Mouse (Mus musculus): ENCODE measurements at regions not wholly inside any gene's neighbourhood (a gene's known extent, or its start where the extent isn't known, plus 50 kb on each side); places are given as distances from the start of the nearest gene placed in this dataset.

DNA sequence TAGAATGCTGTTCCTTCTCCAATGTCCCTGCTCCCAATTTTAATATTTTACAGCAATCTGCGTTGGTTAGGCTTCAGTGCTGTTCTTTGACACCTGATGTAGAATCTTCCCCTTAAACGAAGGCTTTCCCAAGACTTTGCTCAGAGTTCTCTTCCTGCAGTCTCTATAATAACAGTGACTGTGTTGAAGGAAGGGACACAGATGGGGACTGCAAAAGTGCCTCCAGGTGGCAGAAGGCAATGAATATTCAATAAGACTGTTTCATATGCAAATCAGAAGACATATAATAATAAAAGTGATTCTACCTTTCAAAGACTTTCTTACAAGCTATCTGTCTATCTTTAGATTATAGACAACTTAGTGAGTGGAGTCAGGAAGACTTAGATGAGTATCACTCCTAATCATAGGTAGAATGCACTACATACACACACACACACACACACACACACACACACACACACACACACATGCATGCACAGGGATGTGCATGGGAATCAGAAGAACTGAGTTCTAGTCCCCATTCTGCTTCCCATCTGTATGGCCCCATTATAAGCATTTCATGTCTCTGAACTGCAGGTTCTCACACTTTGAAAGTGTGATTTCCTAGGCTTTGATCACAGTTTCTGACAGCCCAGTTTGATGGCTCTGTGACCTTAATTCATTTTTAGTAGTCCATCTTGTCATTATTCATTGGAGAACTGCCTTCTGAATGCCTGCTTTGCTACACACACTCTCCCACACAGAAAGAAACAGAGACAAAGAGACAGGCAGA, 445.1 kb upstream of the Tenm4 start:
- H3K9ac ChIP-seq (ENCODE audit: low read depth, low read length) = no peak overlapping the region
- H3K9me3 ChIP-seq (ENCODE audit: control insufficient read depth, low read length) = no peaks in the 10 kb centered on the region
- no peaks in the 10 kb centered on the region for H3K36me3 ChIP-seq (ENCODE audit: control insufficient read depth, insufficient read depth, low read length)
- H3K4me3 ChIP-seq (ENCODE audit: low read length) = no peak overlapping the region
- WGBS = 71% methylated on average over 2 of the region's 2 CpGs
- H3K4me2 ChIP-seq (ENCODE audit: low read length) = no peak overlapping the region
- no peaks in the 10 kb centered on the region for H3K4me1 ChIP-seq (ENCODE audit: control insufficient read depth, insufficient read depth, low read depth, low read length)
- ATAC-seq = no peak
- no peak overlapping the region for H3K27ac ChIP-seq (ENCODE audit: low read depth, low read length)
- no peaks in the 10 kb centered on the region for H3K27me3 ChIP-seq (replicated peaks; ENCODE audit: control insufficient read depth, insufficient read depth, low read length)

DNA sequence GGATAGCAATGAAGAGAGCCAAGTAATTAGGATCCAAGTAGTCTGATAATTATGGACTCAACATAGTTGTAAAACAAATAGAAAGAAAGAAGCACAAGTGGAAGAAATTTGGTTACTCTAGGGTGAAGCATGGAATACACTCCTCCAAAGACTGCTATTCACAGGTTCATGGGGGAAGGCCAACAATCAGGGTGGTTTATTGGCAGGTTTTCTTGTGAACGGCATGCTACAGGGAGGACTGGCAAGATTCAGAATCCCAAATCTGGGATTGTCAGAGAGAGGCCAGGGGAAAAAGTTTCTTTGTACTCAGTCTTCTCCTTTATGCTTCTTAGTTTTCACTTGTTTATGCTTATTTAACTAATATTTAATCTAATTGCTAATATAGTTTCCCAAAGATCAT, 437.2 kb upstream of the Tenm4 start:
- Histone ChIP-seq H3K4me1 (ENCODE audit: control insufficient read depth, insufficient read depth, low read depth, low read length) (no peaks in the 10 kb centered on the region), H3K4me2 (ENCODE audit: low read length) (no peak overlapping the region), H3K9ac (ENCODE audit: low read depth, low read length) (no peak overlapping the region), H3K36me3 (ENCODE audit: control insufficient read depth, insufficient read depth, low read length) (no peaks in the 10 kb centered on the region), H3K4me3 (ENCODE audit: low read length) (no peak overlapping the region), H3K27me3 (replicated peaks; ENCODE audit: control insufficient read depth, insufficient read depth, low read length) (no peaks in the 10 kb centered on the region), H3K9me3 (ENCODE audit: control insufficient read depth, low read length) (no peaks in the 10 kb centered on the region), H3K27ac (ENCODE audit: low read depth, low read length) (no peak overlapping the region)
- no peak for ATAC-seq
- WGBS = 76% methylated on average over 1 of the region's 1 CpGs

DNA sequence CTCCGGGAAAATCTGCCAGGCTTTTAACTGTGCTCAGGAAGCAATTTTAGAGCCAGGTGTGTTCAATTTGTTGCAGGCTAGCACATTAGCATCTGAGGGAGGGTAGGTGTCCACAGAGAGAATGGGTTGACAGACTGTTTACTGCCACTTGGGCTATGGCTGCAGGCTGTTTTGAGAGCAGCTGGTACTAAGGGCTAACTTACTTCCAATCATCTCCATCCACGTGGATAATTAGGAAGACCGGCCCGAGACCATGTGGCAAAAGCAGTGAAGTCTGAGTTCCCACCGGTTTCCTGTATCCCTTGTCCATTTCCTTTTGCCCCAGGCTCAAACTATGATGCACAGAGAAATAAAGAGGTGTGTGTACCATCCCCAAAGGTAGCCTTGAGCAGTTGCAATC, 436.5 kb upstream of the Tenm4 start:
- WGBS = 37% methylated on average over 5 of the region's 5 CpGs
- no peak overlapping the region for H3K27ac ChIP-seq (ENCODE audit: low read depth, low read length)
- H3K9me3 ChIP-seq (ENCODE audit: control insufficient read depth, low read length) = no peaks in the 10 kb centered on the region
- ATAC-seq = peak; percentile 74
- no peaks in the 10 kb centered on the region for H3K4me1 ChIP-seq (ENCODE audit: control insufficient read depth, insufficient read depth, low read depth, low read length)
- H3K27me3 ChIP-seq (replicated peaks; ENCODE audit: control insufficient read depth, insufficient read depth, low read length) = no peaks in the 10 kb centered on the region
- no peak overlapping the region for H3K4me2 ChIP-seq (ENCODE audit: low read length)
- no peak overlapping the region for H3K9ac ChIP-seq (ENCODE audit: low read depth, low read length)
- H3K36me3 ChIP-seq (ENCODE audit: control insufficient read depth, insufficient read depth, low read length) = no peaks in the 10 kb centered on the region
- no peak overlapping the region for H3K4me3 ChIP-seq (ENCODE audit: low read length)

DNA sequence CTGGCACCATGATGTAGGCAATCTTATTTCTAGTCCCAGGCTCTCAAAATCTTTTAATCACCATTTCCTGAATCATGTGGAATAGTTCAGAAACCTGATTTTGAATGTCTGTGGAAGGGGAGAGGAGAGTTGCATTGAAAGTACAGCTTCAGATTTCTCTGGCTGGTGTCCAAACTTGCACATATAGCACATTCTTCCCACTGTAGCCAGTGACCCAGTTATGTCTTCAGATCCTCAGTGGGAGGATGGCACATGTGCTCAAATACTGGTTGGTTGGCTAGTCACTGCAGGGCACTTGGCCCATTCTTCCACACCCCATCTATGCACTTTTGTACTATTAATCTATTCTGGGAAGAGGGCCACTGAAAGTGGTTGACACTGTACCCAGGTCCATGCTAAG, 434.3 kb upstream of the Tenm4 start:
- Histone ChIP-seq H3K9ac (ENCODE audit: low read depth, low read length) (no peak overlapping the region), H3K27ac (ENCODE audit: low read depth, low read length) (no peak overlapping the region), H3K36me3 (ENCODE audit: control insufficient read depth, insufficient read depth, low read length) (no peaks in the 10 kb centered on the region), H3K27me3 (replicated peaks; ENCODE audit: control insufficient read depth, insufficient read depth, low read length) (no peaks in the 10 kb centered on the region), H3K4me1 (ENCODE audit: control insufficient read depth, insufficient read depth, low read depth, low read length) (no peaks in the 10 kb centered on the region), H3K4me3 (ENCODE audit: low read length) (no peak overlapping the region), H3K9me3 (ENCODE audit: control insufficient read depth, low read length) (no peaks in the 10 kb centered on the region), H3K4me2 (ENCODE audit: low read length) (no peak overlapping the region)
- no peak for ATAC-seq

DNA sequence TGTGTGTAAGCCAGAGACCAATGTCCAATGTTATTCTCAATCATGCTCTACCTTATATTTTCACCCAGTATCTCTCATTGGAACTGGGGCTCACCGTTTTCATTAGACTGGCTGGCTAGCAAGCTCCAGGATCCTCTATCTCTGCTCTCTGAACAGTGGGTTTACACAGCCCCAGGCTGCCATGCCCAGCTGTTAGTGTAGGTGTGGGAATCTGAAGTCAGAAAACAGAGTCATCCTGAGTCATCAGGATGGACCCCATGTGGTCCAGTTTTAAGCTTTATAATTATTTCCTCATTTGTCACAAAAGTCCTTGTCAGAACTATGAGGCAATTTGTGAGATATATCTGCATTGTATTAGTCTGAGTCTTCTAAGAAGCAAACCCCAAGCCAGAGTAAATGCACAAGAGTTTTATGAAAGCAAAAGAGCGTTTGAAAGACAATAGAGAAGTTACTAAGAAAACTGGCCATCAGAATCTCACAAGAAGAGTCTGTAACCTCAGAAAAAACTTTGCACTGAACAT, 432.3 kb upstream of the Tenm4 start:
- H3K4me3 ChIP-seq (ENCODE audit: low read length) = no peak overlapping the region
- H3K9me3 ChIP-seq (ENCODE audit: control insufficient read depth, low read length) = no peaks in the 10 kb centered on the region
- no peaks in the 10 kb centered on the region for H3K36me3 ChIP-seq (ENCODE audit: control insufficient read depth, insufficient read depth, low read length)
- 78% methylated on average over 2 of the region's 2 CpGs for WGBS
- no peaks in the 10 kb centered on the region for H3K27me3 ChIP-seq (replicated peaks; ENCODE audit: control insufficient read depth, insufficient read depth, low read length)
- no peaks in the 10 kb centered on the region for H3K4me1 ChIP-seq (ENCODE audit: control insufficient read depth, insufficient read depth, low read depth, low read length)
- no peak overlapping the region for H3K4me2 ChIP-seq (ENCODE audit: low read length)
- H3K27ac ChIP-seq (ENCODE audit: low read depth, low read length) = no peak overlapping the region
- no peak overlapping the region for H3K9ac ChIP-seq (ENCODE audit: low read depth, low read length)
- ATAC-seq = no peak

DNA sequence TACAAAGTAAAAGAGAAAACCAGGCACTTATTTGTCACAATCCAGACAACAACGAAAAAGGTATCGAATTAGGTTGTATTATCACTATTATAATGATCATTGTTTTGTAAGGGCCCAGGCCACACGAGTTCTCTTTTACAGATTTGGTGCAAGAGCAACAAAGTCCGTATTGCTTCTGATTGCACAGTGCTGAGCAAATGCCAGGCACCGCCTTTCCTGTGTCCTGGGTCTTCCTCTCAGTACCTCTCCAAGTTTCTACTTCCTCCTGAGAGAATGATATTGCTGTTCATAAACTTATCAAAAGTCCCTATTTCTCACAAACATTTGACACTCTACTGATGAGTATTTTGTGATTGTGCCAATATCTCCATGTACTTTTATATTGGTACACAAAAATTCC, 431.3 kb upstream of the Tenm4 start:
- 86% methylated on average over 5 of the region's 5 CpGs for WGBS
- H3K27me3 ChIP-seq (replicated peaks; ENCODE audit: control insufficient read depth, insufficient read depth, low read length) = no peaks in the 10 kb centered on the region
- ATAC-seq = no peak

DNA sequence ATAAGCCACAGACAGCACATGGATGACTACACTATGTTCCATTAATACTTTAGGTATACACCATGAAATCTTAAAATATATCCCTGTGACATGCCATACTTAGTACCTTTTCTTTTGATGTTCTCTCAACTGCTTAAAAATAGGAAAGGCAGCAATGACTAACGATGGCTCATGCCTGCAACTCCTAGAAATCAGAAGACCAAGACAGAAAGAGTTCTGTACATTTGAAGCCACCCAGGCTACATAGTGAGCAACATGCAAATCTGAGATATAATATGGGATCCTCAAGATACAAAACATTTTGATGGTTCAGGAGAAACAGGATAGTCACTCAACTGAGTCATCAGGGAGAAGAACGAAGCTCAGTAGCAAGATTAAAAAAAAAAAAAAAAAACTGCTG, 412.7 kb upstream of the Tenm4 start:
- 88% methylated on average over 2 of the region's 2 CpGs for WGBS
- Histone ChIP-seq H3K4me3 (ENCODE audit: low read length) (no peak overlapping the region), H3K4me2 (ENCODE audit: low read length) (no peak overlapping the region), H3K9me3 (ENCODE audit: control insufficient read depth, low read length) (no peaks in the 10 kb centered on the region), H3K27me3 (replicated peaks; ENCODE audit: control insufficient read depth, insufficient read depth, low read length) (no peaks in the 10 kb centered on the region), H3K4me1 (ENCODE audit: control insufficient read depth, insufficient read depth, low read depth, low read length) (no peaks in the 10 kb centered on the region), H3K9ac (ENCODE audit: low read depth, low read length) (no peak overlapping the region), H3K27ac (ENCODE audit: low read depth, low read length) (no peak overlapping the region), H3K36me3 (ENCODE audit: control insufficient read depth, insufficient read depth, low read length) (no peaks in the 10 kb centered on the region)
- no peak for ATAC-seq

More for the DNA sequence above, 431.3 kb upstream of the Tenm4 start:
- H3K27ac ChIP-seq (ENCODE audit: low read depth, low read length) = no peak overlapping the region
- H3K4me2 ChIP-seq (ENCODE audit: low read length) = no peak overlapping the region
- no peaks in the 10 kb centered on the region for H3K9me3 ChIP-seq (ENCODE audit: control insufficient read depth, low read length)
- H3K9ac ChIP-seq (ENCODE audit: low read depth, low read length) = no peak overlapping the region
- no peaks in the 10 kb centered on the region for H3K36me3 ChIP-seq (ENCODE audit: control insufficient read depth, insufficient read depth, low read length)
- no peaks in the 10 kb centered on the region for H3K4me1 ChIP-seq (ENCODE audit: control insufficient read depth, insufficient read depth, low read depth, low read length)
- H3K4me3 ChIP-seq (ENCODE audit: low read length) = no peak overlapping the region

DNA sequence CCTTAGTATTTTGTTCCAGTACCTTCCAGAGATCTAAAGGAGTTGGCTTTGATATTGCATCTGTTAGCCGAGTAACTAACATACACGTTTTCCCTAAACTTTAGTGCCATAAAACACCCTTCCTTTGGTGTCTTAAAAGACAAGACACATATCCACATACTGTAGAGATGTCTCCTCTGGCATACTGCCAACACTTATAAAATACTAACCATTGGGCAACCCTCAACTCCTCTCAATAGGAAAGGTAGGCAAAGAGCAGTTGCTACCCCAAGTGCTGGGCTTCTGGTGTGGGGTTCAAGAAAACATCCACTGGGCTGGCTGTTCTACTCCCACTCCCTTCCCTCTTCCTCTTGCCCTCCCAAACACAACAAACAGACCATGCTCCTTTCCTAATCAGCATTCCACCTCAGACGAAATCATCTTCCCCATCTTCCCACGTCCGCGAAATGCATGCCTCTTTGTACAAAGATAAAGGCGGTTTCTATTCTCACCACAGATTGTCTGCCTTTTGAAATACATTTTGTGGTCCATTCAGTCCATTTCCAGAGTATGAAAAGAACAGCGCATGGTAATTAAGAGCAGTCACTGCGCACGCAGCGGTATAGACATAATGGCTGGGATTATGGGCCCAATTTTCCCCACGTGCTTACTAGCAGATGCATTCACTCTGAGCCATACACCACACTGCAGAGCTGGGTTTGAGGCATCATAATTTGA, 409.9 kb upstream of the Tenm4 start:
- H3K27ac ChIP-seq (ENCODE audit: low read depth, low read length) = no peak overlapping the region
- H3K4me2 ChIP-seq (ENCODE audit: low read length) = no peak overlapping the region
- no peaks in the 10 kb centered on the region for H3K27me3 ChIP-seq (replicated peaks; ENCODE audit: control insufficient read depth, insufficient read depth, low read length)
- no peaks in the 10 kb centered on the region for H3K4me1 ChIP-seq (ENCODE audit: control insufficient read depth, insufficient read depth, low read depth, low read length)
- H3K9me3 ChIP-seq (ENCODE audit: control insufficient read depth, low read length) = no peaks in the 10 kb centered on the region
- H3K36me3 ChIP-seq (ENCODE audit: control insufficient read depth, insufficient read depth, low read length) = no peaks in the 10 kb centered on the region
- no peak overlapping the region for H3K9ac ChIP-seq (ENCODE audit: low read depth, low read length)
- WGBS = 43% methylated on average over 12 of the region's 12 CpGs
- ATAC-seq = no peak
- no peak overlapping the region for H3K4me3 ChIP-seq (ENCODE audit: low read length)

DNA sequence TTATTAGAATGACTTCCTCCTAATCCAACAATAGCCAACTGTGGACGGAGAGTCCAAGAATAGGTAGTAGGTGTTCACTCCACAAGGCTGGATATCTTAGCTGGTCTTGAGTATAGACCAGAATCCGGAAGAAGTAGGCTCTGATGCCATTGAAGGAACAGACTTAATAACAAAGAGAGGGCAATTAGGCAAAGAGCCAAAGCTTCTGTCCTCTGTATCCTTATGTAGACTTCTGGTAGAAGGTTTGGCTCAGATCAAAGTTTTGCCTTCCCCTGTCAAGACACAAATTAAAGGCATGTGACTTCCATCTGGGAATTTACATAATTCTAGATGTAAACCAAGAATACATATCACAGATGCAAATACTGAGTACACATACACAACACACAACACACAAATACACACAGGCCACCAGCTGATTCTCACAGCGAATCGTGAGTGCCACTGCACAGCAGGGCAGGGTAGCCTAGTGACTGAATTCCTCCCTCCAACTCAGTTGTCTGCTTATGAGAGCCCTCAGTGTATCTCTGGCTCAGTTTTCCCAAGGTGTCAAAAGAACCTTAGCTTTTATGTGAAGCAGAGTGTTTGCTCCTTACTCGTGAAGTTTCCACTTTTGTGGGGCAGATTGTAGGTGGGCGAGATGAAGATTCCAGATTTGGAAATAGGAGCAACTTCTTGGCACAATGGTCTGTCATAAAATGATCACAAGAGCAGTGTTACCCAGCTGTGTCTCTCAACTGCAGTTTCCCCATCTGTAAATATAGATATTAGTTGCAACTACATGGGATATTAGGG, 404.5 kb upstream of the Tenm4 start:
- H3K27me3 ChIP-seq (replicated peaks; ENCODE audit: control insufficient read depth, insufficient read depth, low read length) = no peaks in the 10 kb centered on the region
- H3K36me3 ChIP-seq (ENCODE audit: control insufficient read depth, insufficient read depth, low read length) = no peaks in the 10 kb centered on the region
- no peaks in the 10 kb centered on the region for H3K9me3 ChIP-seq (ENCODE audit: control insufficient read depth, low read length)
- no peak overlapping the region for H3K9ac ChIP-seq (ENCODE audit: low read depth, low read length)
- no peak overlapping the region for H3K4me2 ChIP-seq (ENCODE audit: low read length)
- no peak overlapping the region for H3K27ac ChIP-seq (ENCODE audit: low read depth, low read length)
- WGBS = 83% methylated on average over 6 of the region's 6 CpGs
- ATAC-seq = no peak
- no peaks in the 10 kb centered on the region for H3K4me1 ChIP-seq (ENCODE audit: control insufficient read depth, insufficient read depth, low read depth, low read length)
- H3K4me3 ChIP-seq (ENCODE audit: low read length) = no peak overlapping the region
